Mouse (Mus musculus): ENCODE data around the gene Cdhr2.

Gene Cdhr2

DNA sequence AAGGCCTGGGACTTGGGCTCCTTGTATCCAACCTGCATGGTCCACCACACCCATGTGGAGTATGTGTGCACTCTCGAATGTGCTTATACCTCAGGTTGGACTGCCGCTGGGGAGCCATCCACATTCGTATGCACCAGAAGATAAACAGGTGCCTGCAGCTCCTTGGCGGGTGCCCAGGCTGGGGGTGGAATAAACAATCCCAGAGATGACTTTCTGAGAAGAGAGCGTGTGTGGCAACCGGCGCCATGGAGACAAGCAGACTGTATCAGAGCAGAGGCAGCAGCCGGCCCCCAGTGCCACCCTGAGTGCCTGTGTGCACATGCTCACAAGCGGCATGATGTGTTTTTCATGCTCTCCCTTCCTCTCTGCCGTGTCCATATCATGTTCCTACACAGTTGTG, 51.4 kb downstream of the Cdhr2 start:
- peak; percentile 60 for DNase-seq

GRCm38 (mm10) chr13:54753733-54754132, 52.5 kb downstream of the Cdhr2 start:
- peak; percentile 27 for DNase-seq

DNA sequence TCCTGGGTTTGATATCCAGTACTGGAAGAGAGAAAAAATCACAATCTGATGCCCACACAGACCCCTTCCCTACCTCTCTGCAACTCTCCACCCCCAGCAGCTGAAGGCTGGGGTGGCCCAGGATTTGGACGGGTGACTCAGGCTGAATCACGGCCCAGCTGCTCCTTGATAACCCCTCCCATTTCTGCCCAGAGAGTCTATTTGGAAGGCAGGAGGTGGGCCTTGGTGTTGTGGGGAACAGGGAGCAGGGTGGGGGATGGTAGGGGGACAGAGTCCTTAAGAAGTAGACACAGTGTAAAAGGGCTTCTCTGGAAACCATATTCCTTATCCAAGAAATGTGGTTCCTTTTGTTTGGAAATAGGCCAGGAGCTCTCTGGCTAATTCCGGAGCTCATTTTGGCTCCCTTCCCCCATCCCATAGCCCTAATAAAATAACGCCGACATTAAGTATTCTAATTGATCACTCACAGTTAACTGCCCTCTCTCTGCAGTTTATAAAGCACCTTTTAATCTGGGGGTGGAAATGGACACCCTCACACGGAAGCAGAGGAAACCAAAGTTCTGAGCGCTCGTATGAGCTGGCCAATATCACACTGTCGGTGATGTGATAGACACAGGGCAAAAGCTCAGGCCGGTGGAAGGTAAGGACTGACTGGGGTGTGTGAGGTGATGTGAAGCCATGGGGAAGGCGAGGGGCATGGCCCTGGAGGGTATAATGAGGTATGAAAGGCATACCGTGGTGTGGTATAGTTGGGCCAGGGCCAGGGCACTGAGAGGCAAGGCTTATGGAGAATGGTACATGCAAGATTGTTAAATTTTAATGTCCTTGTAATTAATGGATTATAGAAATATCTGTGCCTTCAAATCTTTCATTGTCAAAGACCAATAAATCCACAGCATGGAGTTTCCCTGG, 53.2 kb downstream of the Cdhr2 start:
- DNase-seq: peak; percentile 42

DNA sequence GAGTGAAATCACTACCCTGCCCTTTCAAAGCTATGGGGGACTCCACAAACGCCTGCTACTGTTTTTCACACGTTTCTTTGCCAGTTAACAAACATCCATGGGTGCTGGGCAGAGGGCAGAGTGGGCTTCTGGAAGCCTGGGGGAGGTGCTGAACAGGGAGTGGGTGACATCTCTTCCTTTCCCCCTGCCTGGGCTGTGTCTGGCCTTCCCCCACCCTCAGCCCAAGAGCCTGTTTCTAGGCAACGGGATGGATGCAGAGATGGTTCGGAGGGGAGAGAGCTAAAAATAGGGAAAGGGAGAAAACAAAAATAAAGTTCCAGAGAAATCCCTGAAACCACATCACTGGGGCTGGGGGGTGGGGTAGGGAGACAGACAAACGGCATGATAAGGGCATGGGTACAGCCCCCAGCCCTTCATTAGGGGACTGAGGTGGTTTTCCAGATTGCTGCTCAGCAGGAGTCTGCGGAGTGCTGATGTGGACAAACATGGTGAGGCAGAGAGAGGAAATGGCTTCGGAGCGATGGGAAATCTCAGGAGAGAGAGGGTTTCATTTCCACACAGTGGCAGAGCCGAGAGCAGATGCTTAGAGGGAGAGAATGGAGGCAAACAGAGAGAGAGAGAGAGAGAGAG, 54.1 kb downstream of the Cdhr2 start:
- DNase-seq: no peak

DNA sequence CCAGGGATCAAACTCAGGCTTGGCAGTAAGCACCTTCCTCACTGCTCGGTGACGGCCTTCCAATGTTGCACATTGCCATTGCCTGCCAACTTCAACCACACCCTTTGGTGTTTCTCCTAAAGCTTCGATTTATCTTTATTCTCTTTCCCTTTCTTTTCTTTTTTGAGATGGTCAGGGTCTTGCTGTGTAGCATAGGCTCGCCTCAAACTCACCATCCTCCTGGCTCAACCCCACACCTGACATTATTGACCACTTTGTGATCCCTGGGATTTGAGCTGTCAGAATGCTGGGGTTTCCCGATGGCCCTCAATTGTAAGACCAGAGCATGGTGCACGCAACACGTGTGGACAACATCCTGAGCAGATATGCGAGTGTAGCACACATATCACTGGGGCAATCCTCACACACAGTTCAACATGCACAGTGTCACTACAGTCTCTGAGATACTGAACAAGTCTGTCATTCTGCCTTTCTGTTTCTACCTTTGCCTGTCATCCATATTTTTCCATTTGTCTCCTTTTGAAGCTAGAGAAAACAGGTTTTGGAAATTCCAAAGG, 55.0 kb downstream of the Cdhr2 start:
- peak; percentile 37 for DNase-seq

GRCm38 (mm10) chr13:54757093-54757830, 56.0 kb downstream of the Cdhr2 start:
- peak; percentile 80 for DNase-seq

DNA sequence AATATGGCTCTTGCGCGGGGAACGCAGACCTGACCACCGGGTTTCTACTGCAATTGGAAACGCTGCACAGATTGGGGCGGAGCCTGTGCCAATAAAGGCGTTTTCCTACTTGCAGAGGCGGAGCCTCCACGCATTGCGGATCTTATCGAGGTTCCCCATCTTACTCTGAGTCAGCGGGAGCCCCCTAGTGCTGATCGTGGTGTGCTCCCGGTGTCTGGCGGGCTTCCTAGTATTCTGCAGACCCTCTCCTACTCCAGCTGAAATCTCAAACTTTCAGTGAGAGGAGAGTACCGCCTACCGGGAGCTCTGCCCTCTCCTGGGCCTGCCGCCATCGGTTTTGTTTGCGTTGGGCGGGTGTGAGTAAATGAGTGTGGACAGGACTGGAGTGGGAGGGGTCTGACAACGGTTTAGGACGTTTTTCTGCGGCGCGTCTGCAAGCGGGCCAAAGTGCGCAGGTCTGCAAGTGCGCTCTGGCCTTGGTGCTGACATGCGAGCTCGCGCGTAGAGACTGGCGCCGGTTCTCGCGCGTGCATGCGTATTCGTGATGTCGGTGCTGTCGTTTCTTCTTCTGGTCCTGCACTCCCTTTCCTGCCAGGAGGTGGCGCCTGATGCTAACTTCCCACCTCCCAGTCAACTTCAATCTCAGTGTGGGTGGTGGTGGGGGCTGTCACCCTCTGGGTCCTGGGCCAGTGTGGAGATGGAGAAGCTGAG, 56.9 kb downstream of the Cdhr2 start:
- peak; percentile 95 for DNase-seq

DNA sequence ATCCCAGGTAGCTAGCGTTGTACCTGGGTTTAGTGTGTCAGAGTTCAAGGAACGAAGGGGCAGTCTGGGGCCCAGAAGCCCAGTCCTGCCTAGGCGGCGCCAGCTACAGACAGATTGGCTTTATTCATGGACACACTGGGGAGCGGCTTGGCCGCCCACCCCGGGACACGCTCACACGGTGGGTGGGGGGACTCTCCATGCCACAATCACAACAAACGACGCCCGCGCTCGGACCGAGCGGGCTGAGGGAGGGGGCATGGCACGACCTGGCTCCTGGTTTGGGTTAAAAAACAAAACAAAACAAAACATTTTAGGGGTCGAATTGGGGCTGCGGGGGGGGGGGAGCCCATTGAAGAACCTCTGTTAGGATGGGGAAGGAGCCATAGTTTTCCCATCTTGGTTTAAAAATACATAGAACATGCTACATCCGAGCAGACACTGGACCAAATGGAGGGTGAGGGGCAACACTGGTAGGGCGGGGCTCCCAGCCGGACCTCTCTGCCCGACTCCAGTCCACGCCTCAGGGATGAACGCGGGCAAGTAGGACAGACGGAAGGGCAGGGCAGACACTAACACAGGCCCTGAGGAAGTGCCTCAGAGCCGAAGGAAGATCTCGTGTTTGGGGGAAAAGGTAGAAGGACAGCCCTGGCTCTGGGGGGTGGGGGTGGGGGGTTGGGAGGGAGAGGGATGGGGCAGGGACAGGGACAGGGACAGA, 57.7 kb downstream of the Cdhr2 start:
- DNase-seq: peak; percentile 55

DNA sequence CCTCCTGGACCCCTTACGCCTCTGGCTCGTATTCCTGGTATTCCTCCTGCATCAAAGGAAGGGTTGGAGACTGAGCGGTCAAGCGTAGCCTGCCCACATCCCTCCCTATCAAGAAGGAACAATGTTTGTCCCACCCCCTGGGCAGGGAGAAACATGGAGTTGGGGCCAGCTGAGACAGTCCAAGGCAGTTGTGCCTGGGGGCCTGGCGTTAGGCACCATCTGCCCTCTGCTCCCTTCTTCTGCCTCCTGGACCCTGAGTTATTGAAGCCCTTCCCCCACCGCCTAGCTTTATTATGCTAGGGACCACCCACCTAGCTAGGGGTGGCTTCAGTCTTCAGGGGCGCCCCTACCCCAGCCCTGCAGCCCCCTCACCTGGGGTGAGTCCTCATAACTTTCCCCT, 58.2 kb downstream of the Cdhr2 start:
- DNase-seq: peak; percentile 49

GRCm38 (mm10) chr13:54760164-54760795, 59.0 kb downstream of the Cdhr2 start:
- DNase-seq: peak; percentile 59

GRCm38 (mm10) chr13:54760906-54761305, 59.6 kb downstream of the Cdhr2 start:
- no peak for DNase-seq

DNA sequence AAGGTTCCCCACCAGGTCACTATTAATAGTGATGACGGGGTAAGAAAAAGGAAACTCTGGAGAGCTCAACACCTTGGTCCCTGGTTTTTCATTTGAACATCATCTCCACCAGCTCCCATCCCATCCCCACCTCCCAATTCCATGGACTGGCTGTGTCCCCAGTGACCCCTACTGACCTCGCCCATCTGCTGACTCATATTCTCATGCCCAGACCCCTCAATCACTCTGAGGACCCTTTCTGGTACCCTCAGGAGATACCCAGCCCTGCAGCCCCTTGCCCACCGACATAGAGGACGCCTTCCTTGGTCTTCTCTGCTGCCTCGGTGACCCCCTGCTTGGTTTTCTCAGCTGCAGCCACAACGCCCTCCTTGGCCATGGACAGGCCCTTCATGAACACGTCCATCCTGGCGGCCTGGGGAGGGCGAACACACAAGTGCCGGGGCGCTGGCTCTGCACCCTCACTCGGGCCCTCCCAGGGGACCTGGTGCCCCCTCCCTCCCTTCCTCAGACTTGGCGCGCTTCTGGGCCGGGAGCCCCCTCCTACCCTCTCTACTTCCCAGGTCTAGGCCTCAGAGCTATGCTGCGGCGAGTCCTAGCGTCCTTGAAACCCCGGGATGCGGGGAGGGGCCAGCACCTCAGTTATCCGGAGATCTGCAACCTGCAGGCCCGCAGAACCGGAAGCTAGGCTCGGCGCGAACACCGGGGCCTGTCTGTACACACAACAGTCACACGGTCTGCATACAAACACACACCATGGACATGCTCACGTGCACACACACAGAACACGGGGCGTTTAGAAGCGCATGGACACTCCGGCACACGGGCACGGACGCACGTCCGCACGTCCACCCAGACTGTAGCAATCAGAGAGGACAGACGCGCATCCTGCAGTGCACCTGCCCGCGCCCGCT, 64.3 kb downstream of the Cdhr2 start:
- peak; percentile 69 for DNase-seq

DNA sequence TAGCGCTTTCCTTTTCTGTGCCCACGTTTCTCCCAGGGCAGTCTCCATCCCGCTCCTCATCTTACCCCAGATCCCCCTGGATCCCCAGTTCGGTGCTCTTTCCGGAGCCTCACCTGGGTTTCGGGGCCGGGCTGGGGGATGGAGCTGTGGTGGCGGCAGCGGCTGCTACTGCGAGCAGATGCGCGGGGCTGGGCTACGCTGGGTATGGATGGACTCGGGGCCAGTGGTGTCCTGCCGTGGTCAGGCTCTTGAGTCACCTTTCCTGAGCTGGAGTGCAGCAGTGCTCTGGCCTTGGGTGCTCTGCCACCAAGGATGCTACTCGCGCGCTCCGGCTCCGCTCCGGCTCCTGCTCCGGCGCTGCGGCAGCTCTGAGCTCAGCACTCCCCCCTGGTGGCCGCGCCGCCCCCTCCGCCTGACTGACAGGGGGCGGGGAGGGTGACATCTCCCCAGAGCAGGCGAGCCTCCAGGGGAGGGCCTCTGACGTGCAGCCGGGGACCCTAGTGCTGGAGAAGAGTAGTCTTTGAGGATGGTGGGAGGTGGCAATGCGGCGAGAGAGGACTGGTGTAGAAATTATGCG, 65.0 kb downstream of the Cdhr2 start, which contains the start of gene Sncb:
Sncb (minus strand) TSS at position 404 of the 577 bp plus-strand sequence.
- peak; percentile 92 for DNase-seq

DNA sequence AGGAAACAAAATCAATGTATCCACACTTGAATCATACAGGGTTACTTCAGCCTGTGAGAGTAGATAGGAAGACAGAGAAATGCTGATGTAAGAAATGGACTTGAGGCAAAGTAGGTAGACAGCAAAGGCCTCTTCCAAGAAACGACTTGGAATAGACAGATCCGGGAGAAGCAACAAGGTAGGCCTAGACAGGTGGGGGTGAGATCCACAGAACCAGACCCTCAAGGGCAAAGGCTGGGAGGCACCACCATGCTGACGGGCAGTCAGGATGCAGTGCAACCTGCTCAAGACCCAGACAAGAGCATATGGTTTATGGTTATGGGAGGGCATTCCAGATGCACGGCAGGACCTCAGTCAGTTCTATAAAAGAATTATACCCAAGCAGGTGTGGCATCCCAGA, 65.8 kb downstream of the Cdhr2 start:
- DNase-seq: no peak

GRCm38 (mm10) chr13:54780592-54780991, 79.3 kb downstream of the Cdhr2 start:
- DNase-seq: peak; percentile 75

DNA sequence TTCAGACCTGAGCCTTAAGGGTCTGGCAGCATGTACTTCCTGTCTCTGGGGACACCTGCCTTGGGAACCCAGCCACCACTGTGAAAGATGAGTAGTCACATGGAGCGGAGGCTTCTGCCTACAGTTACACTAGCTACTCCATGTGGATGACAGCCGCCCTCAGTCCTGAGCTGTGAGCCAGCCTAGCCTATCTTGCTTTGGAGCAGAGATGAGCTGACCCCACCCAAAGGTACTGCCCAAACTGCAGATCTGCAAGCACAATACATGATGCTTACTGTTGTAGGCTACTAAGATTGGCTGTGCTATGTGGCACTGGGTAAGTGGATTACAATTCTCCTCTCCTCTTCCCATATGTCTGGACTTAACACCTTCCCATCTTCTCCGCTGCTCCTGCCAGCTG, 79.8 kb downstream of the Cdhr2 start:
- DNase-seq: no peak

DNA sequence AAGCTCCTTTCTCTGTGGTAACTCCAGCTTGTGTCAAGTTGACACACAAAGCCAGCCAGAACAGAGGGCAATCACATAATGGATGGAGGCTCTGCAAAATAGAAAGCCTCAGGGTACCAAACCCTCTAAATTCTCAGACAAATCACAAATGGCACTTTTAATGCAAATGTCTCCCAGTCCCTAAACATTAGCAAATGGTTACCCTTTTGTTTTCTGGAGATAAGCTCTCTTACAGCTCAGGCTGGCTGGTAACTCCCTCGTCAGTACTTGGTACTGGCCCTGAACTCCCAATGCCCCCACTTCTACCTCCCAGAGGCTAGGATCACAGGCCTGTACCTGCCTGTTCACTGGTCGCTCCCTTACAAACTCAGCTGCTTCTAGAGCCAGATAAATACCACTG, 82.0 kb downstream of the Cdhr2 start:
- DNase-seq: no peak

- DNase-seq: no peak
Observed at GRCm38 (mm10) chr13:54783698-54784097, 82.4 kb downstream of the Cdhr2 start, which contains the start of gene Eif4e1b. Eif4e1b (plus strand) TSS chr13:54783998.
